Mouse (Mus musculus): ENCODE results near the gene Asic2. TPM values are rescaled to one million over a fixed set of nuclear protein-coding genes. Genes with fewer than 3 reads are reported as not detected.
A peak's percentile ranks its signal among the peaks of the same experiment; 100 is the strongest.

The Asic2 gene
- polyA plus RNA-seq, 1 experiment from 2014 or later = 0.06 TPM

DNA sequence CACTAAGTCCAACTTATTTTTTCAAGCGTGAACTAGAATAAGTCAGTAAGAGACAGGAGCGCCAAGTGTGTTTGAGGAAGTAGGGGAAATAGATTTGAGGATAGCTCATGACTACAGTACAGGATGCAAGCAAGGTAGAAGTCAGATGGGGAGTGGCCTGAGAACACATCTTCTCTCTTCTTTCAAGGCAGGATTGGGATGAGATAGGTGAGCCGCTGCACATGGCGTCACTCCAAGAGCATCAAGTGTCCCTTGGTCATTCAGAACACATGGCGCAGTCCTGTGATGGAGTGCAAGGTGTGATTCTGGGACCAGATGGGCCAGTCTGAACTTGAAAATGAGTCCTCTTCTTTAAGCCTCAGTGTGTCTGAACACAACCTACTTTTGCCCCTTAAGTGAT, 366.5 kb downstream of the Asic2 start:
- Histone ChIP-seq H3K4me3 (no peak overlapping the region), H3K36me3 (no peaks in the 10 kb centered on the region), H3K9ac (no peak overlapping the region), H3K4me2 (no peak overlapping the region), H3K9me3 (replicated peaks) (no peaks in the 10 kb centered on the region), H3K4me1 (replicated peaks) (no peaks in the 10 kb centered on the region), H3K27ac (ENCODE audit: poor library complexity, severe bottlenecking) (no peak overlapping the region), H3K27me3 (replicated peaks) (0 out of 2 replicates have a peak, but pooled peaks cover 5% of the 10 kb centered on the region)
- 89% methylated on average over 5 of the region's 5 CpGs for WGBS
- no peak for ATAC-seq (ENCODE audit: insufficient number of reproducible peaks, low FRiP score)

DNA sequence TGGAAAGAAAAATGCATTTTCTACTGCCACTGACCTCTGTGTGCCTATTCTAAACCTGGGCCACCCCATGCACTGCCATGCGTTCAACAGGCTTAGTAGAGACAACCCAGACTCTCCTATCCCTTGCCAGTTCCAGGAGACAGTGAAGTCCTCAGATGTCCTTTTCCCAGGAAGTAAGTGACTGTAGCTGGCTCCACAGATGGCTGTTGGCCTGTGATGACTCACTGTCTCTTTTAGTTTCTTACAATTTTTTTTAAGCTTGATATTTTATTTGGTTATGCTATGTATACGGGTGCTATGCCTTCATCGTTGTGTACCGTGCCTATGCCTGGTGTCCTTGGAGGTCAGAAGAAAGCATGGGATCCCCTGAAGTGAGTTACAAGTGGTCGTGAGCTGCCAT, 370.7 kb downstream of the Asic2 start:
- no peaks in the 10 kb centered on the region for H3K27me3 ChIP-seq (replicated peaks)
- no peaks in the 10 kb centered on the region for H3K9me3 ChIP-seq (replicated peaks)
- no peak overlapping the region for H3K9ac ChIP-seq
- H3K4me2 ChIP-seq = no peak overlapping the region
- peaks cover 15% of the 10 kb centered on the region for H3K4me1 ChIP-seq (replicated peaks)
- no peaks in the 10 kb centered on the region for H3K36me3 ChIP-seq
- H3K4me3 ChIP-seq = no peak overlapping the region
- WGBS = 77% methylated on average over 5 of the region's 5 CpGs
- no peak for ATAC-seq (ENCODE audit: insufficient number of reproducible peaks, low FRiP score)
- H3K27ac ChIP-seq (ENCODE audit: poor library complexity, severe bottlenecking) = no peak overlapping the region

DNA sequence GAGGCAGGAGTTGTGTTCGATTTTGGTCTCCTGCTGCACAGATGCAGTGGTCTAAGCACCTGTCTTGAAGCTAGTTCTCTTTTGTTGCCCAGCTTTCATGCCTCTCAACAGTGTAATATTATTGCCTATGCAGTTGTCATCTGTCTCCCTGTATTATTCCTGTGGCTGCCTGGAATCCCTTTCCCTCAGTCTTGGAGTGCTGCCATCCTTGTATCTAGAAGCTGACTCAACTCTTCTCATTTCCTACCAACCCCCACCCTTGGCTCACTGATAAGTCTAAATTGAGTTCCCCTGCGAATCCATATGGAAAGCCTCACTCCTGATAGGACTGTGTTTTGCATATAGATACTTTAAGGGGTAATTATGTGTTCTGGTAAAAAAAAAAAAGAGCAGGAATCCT, 373.0 kb downstream of the Asic2 start:
- no peaks in the 10 kb centered on the region for H3K27me3 ChIP-seq (replicated peaks)
- H3K4me2 ChIP-seq = no peak overlapping the region
- no peak overlapping the region for H3K4me3 ChIP-seq
- 40% methylated on average over 2 of the region's 2 CpGs for WGBS
- peaks cover 15% of the 10 kb centered on the region for H3K4me1 ChIP-seq (replicated peaks)
- H3K27ac ChIP-seq (ENCODE audit: poor library complexity, severe bottlenecking) = no peak overlapping the region
- H3K36me3 ChIP-seq = no peaks in the 10 kb centered on the region
- no peak overlapping the region for H3K9ac ChIP-seq
- no peak for ATAC-seq (ENCODE audit: insufficient number of reproducible peaks, low FRiP score)
- no peaks in the 10 kb centered on the region for H3K9me3 ChIP-seq (replicated peaks)

DNA sequence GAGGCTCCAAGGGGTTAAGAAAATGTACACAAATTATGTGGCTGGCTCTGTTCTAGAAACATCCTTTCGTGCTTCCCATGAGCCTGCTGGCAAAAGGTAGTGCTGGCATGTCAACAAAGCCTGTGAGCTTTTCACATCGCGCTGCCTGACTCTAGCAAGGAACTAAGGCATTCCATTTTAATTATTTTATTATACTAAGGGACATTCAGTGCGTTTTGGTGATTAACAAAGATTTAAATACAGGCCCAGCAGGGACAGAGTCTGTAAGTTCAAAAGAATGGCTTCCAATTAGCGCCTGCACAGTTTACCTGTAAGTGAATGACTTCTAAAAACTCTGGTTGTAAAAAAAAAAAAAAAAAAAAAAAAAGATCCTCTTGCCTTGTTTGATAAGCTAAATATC, 375.5 kb downstream of the Asic2 start:
- Histone ChIP-seq H3K4me2 (no peak overlapping the region), H3K36me3 (no peaks in the 10 kb centered on the region), H3K4me1 (replicated peaks) (peaks cover 29% of the 10 kb centered on the region), H3K27me3 (replicated peaks) (no peaks in the 10 kb centered on the region), H3K27ac (ENCODE audit: poor library complexity, severe bottlenecking) (no peak overlapping the region), H3K4me3 (no peak overlapping the region), H3K9ac (no peak overlapping the region), H3K9me3 (replicated peaks) (no peaks in the 10 kb centered on the region)
- WGBS = 68% methylated on average over 5 of the region's 5 CpGs
- ATAC-seq (ENCODE audit: insufficient number of reproducible peaks, low FRiP score) = no peak

DNA sequence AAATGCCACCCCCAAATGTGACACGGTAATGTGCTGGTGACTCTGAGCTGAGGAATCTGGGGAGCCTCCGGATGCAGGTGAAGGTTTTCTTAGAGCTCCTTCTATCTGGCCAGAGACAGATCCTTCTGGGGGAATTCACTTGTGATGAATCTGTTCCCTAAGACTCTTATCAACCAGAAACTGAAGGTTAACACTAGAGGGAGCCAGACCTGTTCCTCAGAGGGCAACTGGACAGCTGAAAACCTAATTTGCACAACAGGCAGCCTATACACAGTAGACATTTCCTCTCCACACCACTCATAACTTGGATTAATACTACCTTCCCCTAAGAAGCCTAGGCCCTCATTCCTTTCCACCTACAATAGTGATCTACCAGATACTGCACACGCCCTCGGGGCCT, 377.3 kb downstream of the Asic2 start:
- H3K9ac ChIP-seq = no peak overlapping the region
- H3K27ac ChIP-seq (ENCODE audit: poor library complexity, severe bottlenecking) = no peak overlapping the region
- ATAC-seq (ENCODE audit: insufficient number of reproducible peaks, low FRiP score) = no peak
- no peaks in the 10 kb centered on the region for H3K27me3 ChIP-seq (replicated peaks)
- no peak overlapping the region for H3K4me2 ChIP-seq
- H3K36me3 ChIP-seq = no peaks in the 10 kb centered on the region
- WGBS = 75% methylated on average over 4 of the region's 4 CpGs
- H3K4me1 ChIP-seq (replicated peaks) = peaks cover 28% of the 10 kb centered on the region
- H3K4me3 ChIP-seq = no peak overlapping the region
- H3K9me3 ChIP-seq (replicated peaks) = no peaks in the 10 kb centered on the region

DNA sequence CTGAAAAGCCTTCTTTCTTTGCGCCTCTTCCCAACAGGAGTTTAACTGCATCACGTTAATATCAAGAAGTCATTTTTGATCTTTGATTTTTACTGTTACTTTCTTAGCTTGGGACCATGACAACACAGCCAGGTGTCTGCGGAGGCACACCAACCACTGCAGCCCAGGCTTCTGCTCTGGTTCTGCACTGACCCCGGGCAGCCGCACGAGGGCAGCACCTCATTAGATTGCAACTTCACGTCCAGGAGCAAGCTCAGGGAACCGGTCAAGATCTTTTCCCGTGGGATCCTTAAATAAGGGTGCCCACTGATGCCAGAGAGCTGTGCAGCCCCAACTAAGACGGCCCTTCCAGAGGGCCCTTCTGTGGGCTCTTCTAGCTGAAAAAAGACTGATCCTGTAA, 379.6 kb downstream of the Asic2 start:
- H3K9me3 ChIP-seq (replicated peaks) = no peaks in the 10 kb centered on the region
- H3K27me3 ChIP-seq (replicated peaks) = no peaks in the 10 kb centered on the region
- no peak overlapping the region for H3K4me3 ChIP-seq
- no peak overlapping the region for H3K9ac ChIP-seq
- ATAC-seq (ENCODE audit: insufficient number of reproducible peaks, low FRiP score) = no peak; the same call in 1 of the 2 replicates
- WGBS = 11% methylated on average over 10 of the region's 10 CpGs
- no peaks in the 10 kb centered on the region for H3K36me3 ChIP-seq
- H3K4me2 ChIP-seq = peak overlapping the region; percentile 42
- peaks cover 14% of the 10 kb centered on the region for H3K4me1 ChIP-seq (replicated peaks)
- H3K27ac ChIP-seq (ENCODE audit: poor library complexity, severe bottlenecking) = no peak overlapping the region

DNA sequence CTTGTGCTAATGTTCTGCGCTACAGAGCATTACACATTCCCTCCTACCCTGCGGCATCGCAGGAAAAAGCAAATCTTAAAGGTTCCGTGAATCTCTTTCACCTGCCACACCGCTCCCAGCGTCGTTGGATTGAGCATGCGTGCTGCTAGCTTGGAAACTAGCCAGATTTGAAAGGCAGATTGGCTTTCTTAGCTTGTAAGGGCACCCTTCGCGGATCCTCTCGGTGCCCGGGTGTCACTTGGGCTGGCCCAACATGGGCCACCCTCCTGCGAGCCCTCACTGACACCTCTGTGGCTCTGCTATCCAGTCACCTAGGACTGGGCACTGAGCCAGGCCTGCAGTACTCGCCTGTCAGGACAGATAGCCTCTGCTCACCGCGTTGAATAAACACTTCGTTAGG, 380.3 kb downstream of the Asic2 start:
- Histone ChIP-seq H3K9ac (0 out of 2 replicates have a peak overlapping the region, but pooled peaks have one; percentile 1), H3K9me3 (replicated peaks) (no peaks in the 10 kb centered on the region), H3K36me3 (no peaks in the 10 kb centered on the region), H3K4me3 (no peak overlapping the region), H3K27ac (ENCODE audit: poor library complexity, severe bottlenecking) (no peak overlapping the region), H3K4me1 (replicated peaks) (peaks cover 14% of the 10 kb centered on the region), H3K27me3 (replicated peaks) (no peaks in the 10 kb centered on the region), H3K4me2 (peak overlapping the region; percentile 42)
- WGBS = 37% methylated on average over 17 of the region's 17 CpGs
- ATAC-seq (ENCODE audit: insufficient number of reproducible peaks, low FRiP score) = peak; percentile 77

DNA sequence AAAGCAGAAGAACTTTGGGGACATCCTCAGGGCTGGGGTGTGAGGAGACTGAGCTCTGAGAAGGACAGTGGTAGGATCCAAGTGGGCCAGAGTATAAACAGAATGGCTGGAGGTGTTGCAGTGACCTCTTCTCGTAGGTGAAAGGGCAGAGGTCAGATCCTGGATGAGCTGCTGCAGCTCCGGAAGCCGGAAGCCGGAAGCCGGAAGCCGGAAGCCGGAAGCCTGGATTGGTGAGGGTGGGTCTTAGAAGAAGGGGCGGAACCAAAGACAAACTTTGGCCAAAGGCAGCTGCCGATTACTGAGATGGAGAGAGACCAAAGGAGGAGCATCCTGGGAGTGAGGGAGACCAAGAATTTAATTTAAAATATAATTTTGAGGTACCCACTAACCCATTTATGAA, 381.1 kb downstream of the Asic2 start:
- Histone ChIP-seq H3K4me1 (replicated peaks) (peaks cover 14% of the 10 kb centered on the region), H3K9ac (no peak overlapping the region), H3K27ac (ENCODE audit: poor library complexity, severe bottlenecking) (no peak overlapping the region), H3K4me2 (no peak overlapping the region), H3K27me3 (replicated peaks) (no peaks in the 10 kb centered on the region), H3K9me3 (replicated peaks) (no peaks in the 10 kb centered on the region), H3K4me3 (no peak overlapping the region), H3K36me3 (no peaks in the 10 kb centered on the region)
- ATAC-seq (ENCODE audit: insufficient number of reproducible peaks, low FRiP score) = no peak
- 72% methylated on average over 9 of the region's 9 CpGs for WGBS

DNA sequence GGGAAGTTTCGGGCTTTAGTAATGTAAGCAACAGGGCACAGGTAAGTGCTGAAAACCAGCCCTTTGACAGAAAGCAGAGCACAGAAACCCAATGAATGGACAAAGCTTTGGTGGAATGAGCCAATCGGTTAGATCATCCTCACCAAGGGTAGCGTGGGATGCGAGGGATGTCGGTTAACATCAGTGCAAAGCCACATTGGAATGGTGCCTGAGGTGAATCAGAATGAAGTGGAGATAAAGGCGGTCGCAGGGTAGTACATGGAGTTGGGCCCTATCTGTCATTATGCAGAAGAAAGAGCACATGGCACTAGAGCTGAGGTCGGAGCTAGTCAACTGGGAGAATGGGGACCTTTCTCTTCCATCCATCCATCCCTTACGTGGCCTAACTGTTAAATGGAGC, 383.8 kb downstream of the Asic2 start:
- ATAC-seq (ENCODE audit: insufficient number of reproducible peaks, low FRiP score) = no peak
- Histone ChIP-seq H3K27me3 (replicated peaks) (no peaks in the 10 kb centered on the region), H3K9me3 (replicated peaks) (no peaks in the 10 kb centered on the region), H3K4me1 (replicated peaks) (peaks cover 14% of the 10 kb centered on the region), H3K27ac (ENCODE audit: poor library complexity, severe bottlenecking) (no peak overlapping the region), H3K36me3 (no peaks in the 10 kb centered on the region), H3K4me3 (no peak overlapping the region), H3K9ac (no peak overlapping the region), H3K4me2 (no peak overlapping the region)
- WGBS = 84% methylated on average over 9 of the region's 9 CpGs

DNA sequence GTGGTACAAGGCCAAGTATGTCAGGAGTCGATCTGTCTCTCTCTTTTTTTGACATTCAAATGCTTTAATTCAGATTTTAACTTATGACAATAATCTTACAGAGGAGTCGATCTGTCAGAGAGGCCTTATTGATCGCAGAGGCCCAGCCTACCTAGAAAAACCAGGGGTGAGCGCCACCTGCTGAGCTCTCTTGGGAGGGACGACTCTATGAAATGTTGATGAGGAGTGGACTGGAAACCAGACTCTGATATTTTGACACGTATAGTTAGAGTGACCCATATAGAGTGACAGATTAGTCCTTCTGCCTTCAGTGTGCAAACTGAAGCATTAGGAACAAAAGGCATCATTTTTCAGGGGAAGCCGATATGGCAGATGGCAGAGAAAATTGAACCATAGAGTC, 385.1 kb downstream of the Asic2 start:
- no peaks in the 10 kb centered on the region for H3K27me3 ChIP-seq (replicated peaks)
- no peak overlapping the region for H3K4me3 ChIP-seq
- no peak overlapping the region for H3K9ac ChIP-seq
- H3K36me3 ChIP-seq = no peaks in the 10 kb centered on the region
- H3K27ac ChIP-seq (ENCODE audit: poor library complexity, severe bottlenecking) = no peak overlapping the region
- no peaks in the 10 kb centered on the region for H3K9me3 ChIP-seq (replicated peaks)
- ATAC-seq (ENCODE audit: insufficient number of reproducible peaks, low FRiP score) = no peak
- WGBS = 69% methylated on average over 7 of the region's 7 CpGs
- peaks cover 3% of the 10 kb centered on the region; the same call in 1 of the 2 replicates for H3K4me1 ChIP-seq (replicated peaks)
- H3K4me2 ChIP-seq = no peak overlapping the region

DNA sequence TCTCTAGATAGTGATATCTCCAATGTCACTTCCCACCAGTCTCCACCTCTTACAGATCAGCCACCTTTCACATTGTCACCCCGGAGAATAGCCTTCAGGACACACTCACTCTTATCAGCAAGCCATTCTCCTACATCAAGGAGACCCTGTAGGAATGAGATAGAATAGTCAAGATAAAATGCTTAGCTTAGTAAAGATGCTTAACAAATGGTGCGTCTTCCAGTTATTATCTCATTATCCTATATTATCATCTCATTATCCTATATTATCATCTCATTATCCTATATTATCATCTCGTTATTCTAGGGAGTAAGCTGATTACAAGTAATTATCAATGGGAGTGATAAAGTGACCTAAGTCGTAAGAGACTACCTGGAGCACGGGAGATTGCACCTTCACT, 386.1 kb downstream of the Asic2 start:
- Histone ChIP-seq H3K4me1 (replicated peaks) (no peaks in the 10 kb centered on the region), H3K4me2 (no peak overlapping the region), H3K9ac (no peak overlapping the region), H3K9me3 (replicated peaks) (no peaks in the 10 kb centered on the region), H3K27ac (ENCODE audit: poor library complexity, severe bottlenecking) (no peak overlapping the region), H3K27me3 (replicated peaks) (no peaks in the 10 kb centered on the region), H3K4me3 (no peak overlapping the region), H3K36me3 (no peaks in the 10 kb centered on the region)
- WGBS = 33% methylated on average over 5 of the region's 5 CpGs
- ATAC-seq (ENCODE audit: insufficient number of reproducible peaks, low FRiP score) = no peak

DNA sequence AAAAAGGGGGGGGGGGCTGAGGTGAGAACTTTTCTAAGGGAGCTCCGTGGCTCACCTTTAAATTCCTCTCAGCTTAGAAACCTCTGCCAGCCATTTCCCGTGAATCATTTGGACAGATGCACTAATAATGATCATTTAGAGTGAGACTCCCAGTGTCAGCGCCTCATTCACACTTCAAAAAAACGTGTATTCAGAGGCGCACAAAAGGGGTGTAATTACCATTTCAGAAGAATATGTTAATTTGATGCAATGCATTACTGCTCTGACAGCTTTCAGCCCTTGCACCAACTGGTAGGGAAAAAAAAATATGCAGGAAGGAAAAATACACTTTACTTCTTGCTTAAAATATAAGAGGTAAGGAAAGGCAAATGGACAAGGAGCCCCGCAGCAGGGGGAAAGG, 388.5 kb downstream of the Asic2 start:
- Histone ChIP-seq H3K4me2 (no peak overlapping the region), H3K27ac (ENCODE audit: poor library complexity, severe bottlenecking) (no peak overlapping the region), H3K9ac (no peak overlapping the region), H3K4me1 (replicated peaks) (no peaks in the 10 kb centered on the region), H3K36me3 (no peaks in the 10 kb centered on the region), H3K4me3 (no peak overlapping the region), H3K9me3 (replicated peaks) (no peaks in the 10 kb centered on the region), H3K27me3 (replicated peaks) (no peaks in the 10 kb centered on the region)
- 33% methylated on average over 6 of the region's 6 CpGs for WGBS
- ATAC-seq (ENCODE audit: insufficient number of reproducible peaks, low FRiP score) = no peak

All from heart, embryonic 12.5 days (tissue).